Mouse (Mus musculus) G1E (cell line): ENCODE data around the gene Spaca4.

Experiments used
- CTCF ChIP-seq: IDR thresholded peaks from 2 replicates; pipeline ENCODE4 v1.5.1; 2012; ENCODE audit warnings: low read depth, low read length, inconsistent platforms, mixed read lengths
- GATA1 ChIP-seq: IDR thresholded peaks from 2 replicates; pipeline ENCODE4 v1.6.1; 2012; ENCODE audit warnings: borderline replicate concordance, low read length, inconsistent platforms, mixed read lengths
- GATA2 ChIP-seq: IDR thresholded peaks from 2 replicates; pipeline ENCODE4 v1.6.1; 2012; ENCODE audit warnings: low read depth, low read length, inconsistent platforms, borderline replicate concordance
- POLR2AphosphoS5 ChIP-seq: IDR thresholded peaks from 2 replicates; pipeline ENCODE4 v1.6.1; 2012; ENCODE audit warnings: low read depth, low read length, inconsistent platforms; ENCODE audit not compliant: insufficient replicate concordance
- TAL1 ChIP-seq: conservative IDR thresholded peaks from 2 replicates; pipeline ENCODE4 v1.6.1; 2012; ENCODE audit warnings: low read depth, low read length, inconsistent platforms, mixed read lengths

GRCm38 (mm10) chr7:45767500-45767899, 41.9 kb upstream of the Spaca4 start:
- TF ChIP-seq CTCF (no peak), GATA1 (no peak), GATA2 (no peak), POLR2AphosphoS5 (no peak), TAL1 (no peak)
